Mouse (Mus musculus): ENCODE results near the gene Xpo4.
"Not testable (repeated sequence)": the region's sequence is repeated elsewhere in the genome, so short reads cannot be mapped to it uniquely, and the experiment has no call there.

Gene Xpo4

GRCm38 (mm10) chr14:57664822-57665627 lies at the start of gene Xpo4:
Xpo4 (minus strand) TSS chr14:57665430.
- peak; percentile 83 for DNase-seq

GRCm38 (mm10) chr14:57712884-57713283 lies 47.7 kb upstream of the Xpo4 start:
- no peak for DNase-seq

- DNase-seq, result no peak
Observed at GRCm38 (mm10) chr14:57711059-57711458, 45.8 kb upstream of the Xpo4 start.

- no peak for DNase-seq
Observed at GRCm38 (mm10) chr14:57709171-57709570, 43.9 kb upstream of the Xpo4 start.

- DNase-seq, result no peak
Observed at GRCm38 (mm10) chr14:57708580-57708979, 43.4 kb upstream of the Xpo4 start.

GRCm38 (mm10) chr14:57707100-57707893 lies 42.1 kb upstream of the Xpo4 start:
- no peak for DNase-seq

GRCm38 (mm10) chr14:57706760-57707099 lies 41.5 kb upstream of the Xpo4 start:
- DNase-seq, result peak; percentile 29

- DNase-seq, result no peak
Observed at GRCm38 (mm10) chr14:57705759-57706158, 40.5 kb upstream of the Xpo4 start.

- no peak for DNase-seq
Observed at GRCm38 (mm10) chr14:57705075-57705474, 39.8 kb upstream of the Xpo4 start.

GRCm38 (mm10) chr14:57701915-57702477 lies 36.8 kb upstream of the Xpo4 start:
- no peak for DNase-seq

GRCm38 (mm10) chr14:57699461-57699970 lies 34.3 kb upstream of the Xpo4 start:
- no peak for DNase-seq

GRCm38 (mm10) chr14:57699016-57699415 lies 33.8 kb upstream of the Xpo4 start:
- no peak for DNase-seq

- DNase-seq, result no peak
Observed at GRCm38 (mm10) chr14:57696066-57696465, 30.8 kb upstream of the Xpo4 start.

GRCm38 (mm10) chr14:57695550-57695949 lies 30.3 kb upstream of the Xpo4 start:
- no peak for DNase-seq

- DNase-seq, result no peak
Observed at GRCm38 (mm10) chr14:57694246-57694645, 29.0 kb upstream of the Xpo4 start.

- DNase-seq, result no peak
Observed at GRCm38 (mm10) chr14:57692517-57693130, 27.4 kb upstream of the Xpo4 start.

GRCm38 (mm10) chr14:57691316-57691715 lies 26.1 kb upstream of the Xpo4 start:
- DNase-seq, result no peak

GRCm38 (mm10) chr14:57690681-57691080 lies 25.5 kb upstream of the Xpo4 start:
- DNase-seq, result no peak

GRCm38 (mm10) chr14:57688066-57688465 lies 22.8 kb upstream of the Xpo4 start:
- not testable (repeated sequence) for DNase-seq

GRCm38 (mm10) chr14:57687441-57687840 lies 22.2 kb upstream of the Xpo4 start:
- no peak for DNase-seq

- no peak for DNase-seq
Observed at GRCm38 (mm10) chr14:57686647-57687046, 21.4 kb upstream of the Xpo4 start.

GRCm38 (mm10) chr14:57684579-57684978 lies 19.3 kb upstream of the Xpo4 start:
- peak; percentile 70 for DNase-seq

GRCm38 (mm10) chr14:57682751-57683150 lies 17.5 kb upstream of the Xpo4 start:
- no peak for DNase-seq
